Mouse (Mus musculus): Measurements from ENCODE around the gene Mex3d. TPM values are rescaled to one million over a fixed set of nuclear protein-coding genes. Genes with fewer than 3 reads are reported as not detected.

Gene Mex3d
- polyA plus RNA-seq, 1 experiment, result 13.4 TPM

DNA sequence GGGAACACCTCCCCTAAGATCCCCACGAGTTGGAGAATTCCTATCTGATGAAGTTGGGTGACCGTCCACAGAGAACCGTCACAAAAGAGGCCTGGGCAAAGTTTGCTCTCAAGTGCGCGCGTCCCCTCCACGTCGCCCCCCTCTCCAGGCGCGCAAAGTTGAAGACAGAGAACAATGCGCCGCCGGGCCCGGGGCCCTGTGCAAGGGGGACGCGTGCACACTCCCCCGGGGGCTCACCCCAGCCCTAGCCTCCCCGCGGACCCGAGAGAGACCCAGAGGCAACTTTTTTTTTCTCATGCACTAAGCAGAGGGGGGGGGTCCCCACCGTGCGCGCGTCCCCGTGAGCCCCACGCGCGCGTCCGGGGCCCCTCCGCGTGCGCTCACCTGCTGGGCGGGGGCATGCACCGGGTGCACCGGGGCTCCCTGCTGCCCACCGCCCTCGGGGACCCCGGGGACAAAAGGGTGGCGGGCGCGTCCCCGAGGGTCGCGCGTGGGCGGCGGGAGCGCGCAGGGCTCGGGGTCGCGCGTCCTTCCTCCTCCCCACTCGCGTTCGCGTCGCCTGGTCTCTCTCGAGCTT is 45.6 kb upstream of the Mex3d start:
- DNase-seq (ENCODE audit: low read depth in 1 of 2, low spot score in 2 of 2), result no peak
- WGBS, result under 1% methylated on average over 60 of the region's 60 CpGs
- H3K27ac ChIP-seq (ENCODE audit: insufficient read depth, low read length), result peak overlapping the region; percentile 98
- peaks cover 31% of the 10 kb centered on the region; the same call in 1 of the 2 replicates for H3K4me1 ChIP-seq (ENCODE audit: control insufficient read depth, insufficient read depth, insufficient read length)
- H3K36me3 ChIP-seq (ENCODE audit: control insufficient read depth, insufficient read depth, low read length), result peaks cover 14% of the 10 kb centered on the region
- peak overlapping the region; percentile 89 for H3K4me3 ChIP-seq (ENCODE audit: extremely low read depth, insufficient read depth, insufficient read length)
- H3K27me3 ChIP-seq (ENCODE audit: control insufficient read depth, insufficient read depth, low read length), result no peaks in the 10 kb centered on the region
- TF ChIP-seq POLR2A (IDR thresholded peaks at IDR 0.05; ENCODE audit: low read depth, low read length) (no peak), CTCF (IDR thresholded peaks at IDR 0.05; ENCODE audit: extremely low read depth, insufficient read depth, insufficient read length, insufficient replicate concordance) (no peak)

DNA sequence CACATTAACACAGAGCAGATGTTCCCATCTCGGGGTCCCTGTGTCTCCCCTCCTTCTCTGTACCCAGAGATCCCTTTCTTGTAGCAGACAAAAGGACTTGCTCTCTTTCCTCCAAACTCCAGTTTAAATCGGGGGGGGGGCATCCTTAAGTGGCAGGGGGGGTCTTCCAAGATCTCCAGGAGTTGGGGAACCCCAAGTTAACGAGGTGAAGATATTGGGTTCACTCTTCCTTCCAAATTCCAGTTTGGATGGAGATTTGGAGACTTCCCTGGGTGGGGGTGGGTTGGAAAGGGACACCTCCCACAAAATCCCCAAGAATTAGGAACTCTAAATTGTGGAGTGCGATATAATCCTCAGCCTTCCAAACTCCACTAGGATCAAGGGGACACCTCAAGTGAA is 44.9 kb upstream of the Mex3d start:
- H3K27me3 ChIP-seq (ENCODE audit: control insufficient read depth, insufficient read depth, low read length), result no peaks in the 10 kb centered on the region
- peaks cover 31% of the 10 kb centered on the region; the same call in 1 of the 2 replicates for H3K4me1 ChIP-seq (ENCODE audit: control insufficient read depth, insufficient read depth, insufficient read length)
- 2% methylated on average over 4 of the region's 4 CpGs for WGBS
- peaks cover 17% of the 10 kb centered on the region for H3K36me3 ChIP-seq (ENCODE audit: control insufficient read depth, insufficient read depth, low read length)
- DNase-seq (ENCODE audit: low read depth in 1 of 2, low spot score in 2 of 2), result no peak
- TF ChIP-seq POLR2A (IDR thresholded peaks at IDR 0.05; ENCODE audit: low read depth, low read length), result no peak
- no peak for TF ChIP-seq CTCF (IDR thresholded peaks at IDR 0.05; ENCODE audit: extremely low read depth, insufficient read depth, insufficient read length, insufficient replicate concordance)
- peak overlapping the region; percentile 89 for H3K4me3 ChIP-seq (ENCODE audit: extremely low read depth, insufficient read depth, insufficient read length)
- peak overlapping the region; percentile 98 for H3K27ac ChIP-seq (ENCODE audit: insufficient read depth, low read length)

DNA sequence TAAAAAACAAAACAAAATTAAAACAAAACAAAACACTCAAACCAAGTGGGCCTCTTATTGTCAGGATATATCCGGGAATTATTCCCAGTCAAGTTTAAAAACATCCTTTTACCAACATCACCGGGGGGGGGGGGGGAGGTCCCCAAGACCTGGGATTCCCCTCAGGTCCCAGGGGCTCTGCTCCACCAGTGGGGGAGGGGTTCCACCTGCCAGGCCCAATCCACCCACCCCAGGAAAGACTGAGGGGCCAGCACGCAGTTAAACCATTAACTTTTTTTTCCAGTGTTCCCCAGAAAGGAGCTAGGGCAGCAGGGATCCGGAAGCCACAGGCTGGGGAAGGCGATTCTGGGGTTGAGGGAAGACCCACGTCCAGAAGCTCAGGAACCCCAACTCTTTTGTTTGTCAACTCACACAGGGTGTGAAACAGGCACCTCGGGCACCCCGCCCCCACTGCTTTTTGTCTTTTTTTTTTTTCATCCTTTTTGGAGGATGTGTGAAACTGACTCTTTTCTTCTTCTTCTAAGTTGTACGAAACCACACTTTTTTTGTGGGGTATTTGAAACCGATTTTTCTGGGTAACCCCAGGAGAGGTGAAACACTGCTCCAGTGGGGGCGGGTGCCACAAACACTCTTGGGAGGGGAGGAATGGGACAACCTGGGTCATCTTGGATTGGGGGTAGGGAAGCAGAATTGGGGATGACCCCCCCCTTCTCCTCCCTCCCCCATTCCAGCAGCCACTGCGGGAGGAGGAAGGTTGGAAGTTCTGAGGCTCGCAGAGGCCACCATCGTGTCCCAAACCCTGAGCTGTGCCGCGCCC is 44.3 kb upstream of the Mex3d start:
- peak overlapping the region; percentile 89 for H3K4me3 ChIP-seq (ENCODE audit: extremely low read depth, insufficient read depth, insufficient read length)
- peak overlapping the region; percentile 98 for H3K27ac ChIP-seq (ENCODE audit: insufficient read depth, low read length)
- 9% methylated on average over 16 of the region's 16 CpGs for WGBS
- H3K27me3 ChIP-seq (ENCODE audit: control insufficient read depth, insufficient read depth, low read length), result no peaks in the 10 kb centered on the region
- TF ChIP-seq POLR2A (IDR thresholded peaks at IDR 0.05; ENCODE audit: low read depth, low read length) (no peak), CTCF (IDR thresholded peaks at IDR 0.05; ENCODE audit: extremely low read depth, insufficient read depth, insufficient read length, insufficient replicate concordance) (no peak)
- peak in 1 of 2 experiments; percentile 42 for DNase-seq (ENCODE audit: low read depth in 1 of 2, low spot score in 2 of 2)
- peaks cover 31% of the 10 kb centered on the region; the same call in 1 of the 2 replicates for H3K4me1 ChIP-seq (ENCODE audit: control insufficient read depth, insufficient read depth, insufficient read length)
- H3K36me3 ChIP-seq (ENCODE audit: control insufficient read depth, insufficient read depth, low read length), result peaks cover 22% of the 10 kb centered on the region

DNA sequence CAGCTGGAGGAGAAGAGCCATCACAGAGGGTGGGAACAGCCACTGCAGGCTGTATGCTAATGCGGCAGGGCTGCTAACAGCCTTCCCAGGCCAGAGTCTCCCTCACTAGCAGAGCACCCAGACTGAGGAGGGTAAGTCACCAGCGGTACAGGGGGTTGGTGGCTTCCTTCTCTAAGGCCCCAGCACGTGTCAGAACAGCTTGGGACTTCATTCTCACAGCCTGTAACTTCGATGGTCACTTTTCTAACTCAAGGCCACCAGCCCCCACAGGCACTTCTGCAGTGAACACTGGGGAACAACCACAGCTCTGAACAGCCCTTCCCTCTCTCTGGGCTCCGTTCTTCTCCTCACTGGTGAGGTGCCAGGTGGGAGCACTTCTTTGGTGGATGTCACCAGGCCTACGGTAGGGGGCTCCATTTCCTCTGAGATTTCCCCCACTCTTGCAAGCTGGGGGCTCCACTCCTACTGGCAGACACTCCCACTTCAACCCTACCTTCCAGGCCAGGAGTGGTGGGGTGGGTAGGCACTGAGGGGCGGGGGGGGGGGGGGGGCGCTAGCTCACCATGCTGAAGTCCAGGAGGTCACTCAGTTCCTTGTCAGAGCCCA is 43.0 kb upstream of the Mex3d start:
- no peaks in the 10 kb centered on the region for H3K27me3 ChIP-seq (ENCODE audit: control insufficient read depth, insufficient read depth, low read length)
- 53% methylated on average over 8 of the region's 8 CpGs for whole genome bisulfite sequencing
- DNase-seq (ENCODE audit: low read depth in 1 of 2, low spot score in 2 of 2), result no peak
- H3K27ac ChIP-seq (ENCODE audit: insufficient read depth, low read length), result peak overlapping the region; percentile 84
- H3K4me3 ChIP-seq (ENCODE audit: extremely low read depth, insufficient read depth, insufficient read length), result peak overlapping the region; percentile 27; the same call in 1 of the 2 replicates
- TF ChIP-seq CTCF (IDR thresholded peaks at IDR 0.05; ENCODE audit: extremely low read depth, insufficient read depth, insufficient read length, insufficient replicate concordance) (no peak), POLR2A (IDR thresholded peaks at IDR 0.05; ENCODE audit: low read depth, low read length) (no peak)
- H3K36me3 ChIP-seq (ENCODE audit: control insufficient read depth, insufficient read depth, low read length), result peaks cover 31% of the 10 kb centered on the region
- H3K4me1 ChIP-seq (ENCODE audit: control insufficient read depth, insufficient read depth, insufficient read length), result peaks cover 26% of the 10 kb centered on the region; the same call in 1 of the 2 replicates

DNA sequence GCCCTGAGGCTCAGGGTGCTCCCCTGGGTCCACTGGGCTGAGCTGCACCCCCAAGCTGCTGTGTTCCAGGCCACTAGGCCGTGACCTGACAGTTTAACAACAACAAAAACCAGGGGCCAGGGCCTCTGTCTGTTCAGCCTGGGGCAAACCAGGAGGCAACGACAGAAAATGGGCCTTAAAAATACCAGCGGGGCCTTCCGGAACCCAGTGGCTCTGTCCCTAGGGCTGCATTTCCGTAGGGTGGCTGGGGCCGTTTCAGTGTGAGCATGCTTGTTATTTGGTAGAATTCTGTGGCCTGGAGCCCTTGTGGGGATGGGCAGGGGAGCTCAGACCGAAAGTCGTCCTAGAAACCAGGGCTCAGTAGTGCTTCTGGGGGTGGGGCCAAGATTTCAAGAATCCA is 42.3 kb upstream of the Mex3d start:
- peak in 1 of 2 experiments; percentile 63 for DNase-seq (ENCODE audit: low read depth in 1 of 2, low spot score in 2 of 2)
- 42% methylated on average over 8 of the region's 8 CpGs for WGBS
- peaks cover 36% of the 10 kb centered on the region for H3K36me3 ChIP-seq (ENCODE audit: control insufficient read depth, insufficient read depth, low read length)

DNA sequence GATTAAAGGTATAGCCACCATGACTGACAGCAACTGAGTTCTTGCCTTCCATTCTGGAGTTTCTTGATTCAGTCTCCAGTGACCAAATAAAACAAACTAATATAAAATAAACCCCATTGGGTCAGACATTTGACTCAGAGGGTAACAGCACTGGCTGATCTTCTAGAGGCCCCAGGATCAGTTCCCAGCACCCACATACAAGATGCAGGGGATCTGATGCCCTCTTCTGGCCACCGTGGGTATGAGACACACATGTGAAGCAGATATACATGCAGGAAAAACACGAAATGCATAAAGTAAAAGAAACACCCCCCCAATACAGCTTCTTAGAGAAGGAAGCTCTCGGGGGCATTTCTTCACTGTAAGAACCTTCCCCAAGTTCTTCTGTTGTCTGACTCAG is 37.6 kb upstream of the Mex3d start:
- WGBS, result 91% methylated on average over 3 of the region's 3 CpGs
- peaks cover 48% of the 10 kb centered on the region for H3K36me3 ChIP-seq (ENCODE audit: control insufficient read depth, insufficient read depth, low read length)

More for the DNA sequence above, 42.3 kb upstream of the Mex3d start:
- TF ChIP-seq CTCF (IDR thresholded peaks at IDR 0.05; ENCODE audit: extremely low read depth, insufficient read depth, insufficient read length, insufficient replicate concordance) (no peak), POLR2A (IDR thresholded peaks at IDR 0.05; ENCODE audit: low read depth, low read length) (no peak)
- H3K4me3 ChIP-seq (ENCODE audit: extremely low read depth, insufficient read depth, insufficient read length), result no peak overlapping the region; the same call in 1 of the 2 replicates
- no peaks in the 10 kb centered on the region for H3K27me3 ChIP-seq (ENCODE audit: control insufficient read depth, insufficient read depth, low read length)
- H3K27ac ChIP-seq (ENCODE audit: insufficient read depth, low read length), result peak overlapping the region; percentile 84
- H3K4me1 ChIP-seq (ENCODE audit: control insufficient read depth, insufficient read depth, insufficient read length), result peaks cover 26% of the 10 kb centered on the region; the same call in 1 of the 2 replicates

More for the DNA sequence above, 37.6 kb upstream of the Mex3d start:
- Histone ChIP-seq H3K27me3 (ENCODE audit: control insufficient read depth, insufficient read depth, low read length) (no peaks in the 10 kb centered on the region), H3K4me1 (ENCODE audit: control insufficient read depth, insufficient read depth, insufficient read length) (peaks cover 8% of the 10 kb centered on the region; the same call in 1 of the 2 replicates), H3K27ac (ENCODE audit: insufficient read depth, low read length) (no peak overlapping the region), H3K4me3 (ENCODE audit: extremely low read depth, insufficient read depth, insufficient read length) (no peak overlapping the region)
- no peak for DNase-seq (ENCODE audit: low read depth in 1 of 2, low spot score in 2 of 2)
- TF ChIP-seq CTCF (IDR thresholded peaks at IDR 0.05; ENCODE audit: extremely low read depth, insufficient read depth, insufficient read length, insufficient replicate concordance) (no peak), POLR2A (IDR thresholded peaks at IDR 0.05; ENCODE audit: low read depth, low read length) (no peak)
